Mouse (Mus musculus) lung, adult 2 months (tissue): ENCODE data around the gene Tarbp2.

ENCODE experiments used
- CTCF ChIP-seq: fragments of 200-500 bp; IDR thresholded peaks from 2 replicates; pipeline ENCODE4 v1.5.1; 2011; ENCODE audit warnings: mild to moderate bottlenecking, low read length, control low read depth; ENCODE audit not compliant: insufficient read depth
- POLR2A ChIP-seq: fragments of 200-500 bp; IDR thresholded peaks from 2 replicates; pipeline ENCODE4 v1.6.1; 2011; ENCODE audit warnings: low read depth, mild to moderate bottlenecking, control low read depth, low read length, borderline replicate concordance; ENCODE audit errors: extremely low read depth

- TF ChIP-seq POLR2A (no peak), CTCF (no peak)
Measured at GRCm38 (mm10) chr15:102518859-102519201, 838 bp downstream of the Tarbp2 start.
